Mouse (Mus musculus): ENCODE data around the gene Gpr157. TPM values are rescaled to one million over a fixed set of nuclear protein-coding genes. Genes with fewer than 3 reads are reported as not detected.

Gpr157 gene
- total RNA-seq, 1 experiment = 0.71 TPM

DNA sequence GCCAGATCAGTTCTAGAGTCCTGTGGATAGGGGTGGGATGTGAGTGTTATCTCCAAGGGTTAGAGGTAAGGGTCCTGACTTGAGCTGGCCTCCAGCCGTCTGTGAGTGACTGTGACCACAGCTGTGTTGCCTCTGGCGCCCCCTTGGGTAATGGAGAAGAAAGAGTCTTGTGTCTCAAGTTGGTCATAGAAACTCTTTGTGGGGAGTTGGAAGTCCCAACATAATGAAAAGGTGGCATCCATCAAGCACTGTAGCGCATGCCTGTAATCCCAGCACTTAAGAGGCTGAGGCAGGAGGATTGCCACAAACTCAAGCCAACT, 5.4 kb downstream of the Gpr157 start:
- TF ChIP-seq MAFK (IDR thresholded peaks at IDR 0.05; ENCODE audit: insufficient read depth, low read depth, low read length) = no peak
- TF ChIP-seq ZC3H11A (IDR thresholded peaks at IDR 0.05; ENCODE audit: borderline replicate concordance, low read depth, low read length) = no peak
- no peak for TF ChIP-seq ZNF384 (IDR thresholded peaks at IDR 0.05; ENCODE audit: low read depth, low read length)
- TF ChIP-seq HCFC1 (IDR thresholded peaks at IDR 0.05; ENCODE audit: borderline replicate concordance, insufficient read depth, low read length) = no peak
- TF ChIP-seq CHD2 (IDR thresholded peaks at IDR 0.05; ENCODE audit: low read depth, low read length) = no peak
- no peaks in the 10 kb centered on the region for H3K9me3 ChIP-seq (ENCODE audit: control insufficient read depth, insufficient read depth, low read depth, low read length)
- H3K9ac ChIP-seq (ENCODE audit: insufficient read depth, low read depth, low read length, poor library complexity, severe bottlenecking) = no peak overlapping the region
- in situ Hi-C loops (cut with MboI; ENCODE audit: low sequenced_read_pairs in 2 of 2, unreplicated experiment in 2 of 2) = no loop called here
- DNase-seq (ENCODE audit: low read depth, low spot score) = no peak
- peaks cover 0 to 16% of the 10 kb centered on the region in 2 experiments; a peak in 2 of 4 replicates for H3K4me1 ChIP-seq (ENCODE audit: control insufficient read depth in 2 of 2, insufficient read depth in 2 of 2, low read length in 2 of 2, poor library complexity in 1 of 2)
- no peak overlapping the region for H3K27ac ChIP-seq (ENCODE audit: insufficient read depth, low read depth, low read length, poor library complexity, severe bottlenecking)
- H3K36me3 ChIP-seq (ENCODE audit: control insufficient read depth, insufficient read depth, low read length, poor library complexity, severe bottlenecking) = no peaks in the 10 kb centered on the region
- no peak overlapping the region for H3K4me3 ChIP-seq (ENCODE audit: insufficient read depth in 1 of 2, low read depth in 1 of 2, low read length in 2 of 2, poor library complexity in 1 of 2, severe bottlenecking in 1 of 2)

DNA sequence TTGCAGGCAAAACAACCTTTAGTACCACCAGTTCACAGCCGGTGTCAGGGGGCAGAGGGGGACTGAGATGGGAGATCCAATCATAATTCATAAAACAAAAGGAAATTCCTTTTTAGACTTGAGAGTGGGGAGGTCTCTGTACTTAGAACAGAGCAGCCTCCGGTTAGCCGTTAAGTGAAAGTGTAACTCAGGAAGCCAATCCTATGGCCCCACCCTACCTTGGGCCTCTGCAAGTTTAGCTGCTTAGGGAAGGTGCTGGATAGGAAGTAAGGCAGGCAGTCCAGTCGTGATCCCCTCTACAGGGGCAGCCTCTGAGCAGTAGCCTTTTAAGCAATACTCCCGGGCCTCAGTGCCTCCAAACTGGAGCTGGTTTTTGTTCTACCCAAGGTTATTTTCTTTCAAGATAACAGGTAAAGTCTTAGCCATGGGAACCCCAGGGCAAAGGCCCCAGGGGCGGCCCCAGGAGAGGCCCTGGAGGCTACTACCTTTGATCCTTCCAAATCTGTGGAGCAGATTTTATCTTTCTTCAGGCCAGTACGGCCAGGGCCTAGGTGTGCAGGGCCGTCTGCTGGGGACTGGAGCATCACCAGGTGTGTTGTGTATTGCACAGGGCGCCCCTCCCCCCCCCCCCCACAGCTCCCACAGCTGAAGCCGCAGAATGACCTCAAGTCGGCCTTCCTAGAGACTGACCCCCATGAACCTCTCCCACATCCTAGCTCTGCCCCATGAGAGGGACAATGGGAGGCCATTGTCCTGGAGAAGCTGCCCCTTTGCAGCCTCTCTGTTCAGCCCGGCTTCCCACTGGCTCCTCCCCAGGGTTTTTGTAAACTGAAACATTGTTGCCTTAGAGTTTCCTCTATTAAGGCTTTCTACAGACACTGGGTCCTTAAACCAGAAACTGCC, 6.6 kb downstream of the Gpr157 start:
- H3K27ac ChIP-seq (ENCODE audit: insufficient read depth, low read depth, low read length, poor library complexity, severe bottlenecking) = no peak overlapping the region; the same call in 1 of the 2 replicates

DNA sequence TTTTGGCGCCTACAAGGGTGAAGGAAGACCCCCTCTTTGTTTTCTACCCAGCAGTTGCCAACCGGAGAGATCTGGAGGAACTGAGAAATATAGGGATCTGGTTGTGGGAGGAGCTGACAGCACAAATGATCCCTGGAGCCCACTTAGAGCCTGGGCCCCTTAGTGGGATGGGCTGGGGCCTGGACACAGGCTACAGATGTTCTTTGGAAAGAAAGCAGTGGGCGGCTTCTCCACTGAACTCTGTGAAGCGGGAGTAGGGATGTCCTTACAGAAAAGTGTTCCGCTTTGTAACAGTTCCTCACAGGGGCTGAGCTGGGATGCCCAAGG, 7.3 kb downstream of the Gpr157 start:
- H3K9ac ChIP-seq (ENCODE audit: insufficient read depth, low read depth, low read length, poor library complexity, severe bottlenecking) = no peak overlapping the region
- in situ Hi-C loops (cut with MboI; ENCODE audit: low sequenced_read_pairs in 2 of 2, unreplicated experiment in 2 of 2) = no loop called here
- peak overlapping the region; percentile 14; the same call in 1 of the 2 replicates for H3K27ac ChIP-seq (ENCODE audit: insufficient read depth, low read depth, low read length, poor library complexity, severe bottlenecking)
- no peak for DNase-seq (ENCODE audit: low read depth, low spot score)
- no peak overlapping the region for H3K4me3 ChIP-seq (ENCODE audit: insufficient read depth in 1 of 2, low read depth in 1 of 2, low read length in 2 of 2, poor library complexity in 1 of 2, severe bottlenecking in 1 of 2)
- no peaks in the 10 kb centered on the region for H3K9me3 ChIP-seq (ENCODE audit: control insufficient read depth, insufficient read depth, low read depth, low read length)
- no peaks in the 10 kb centered on the region for H3K36me3 ChIP-seq (ENCODE audit: control insufficient read depth, insufficient read depth, low read length, poor library complexity, severe bottlenecking)
- peaks cover 0 to 16% of the 10 kb centered on the region in 2 experiments; a peak in 2 of 4 replicates for H3K4me1 ChIP-seq (ENCODE audit: control insufficient read depth in 2 of 2, insufficient read depth in 2 of 2, low read length in 2 of 2, poor library complexity in 1 of 2)
- TF ChIP-seq HCFC1 (IDR thresholded peaks at IDR 0.05; ENCODE audit: borderline replicate concordance, insufficient read depth, low read length) (no peak), ZC3H11A (IDR thresholded peaks at IDR 0.05; ENCODE audit: borderline replicate concordance, low read depth, low read length) (no peak), ZNF384 (IDR thresholded peaks at IDR 0.05; ENCODE audit: low read depth, low read length) (no peak), MAFK (IDR thresholded peaks at IDR 0.05; ENCODE audit: insufficient read depth, low read depth, low read length) (no peak), CHD2 (IDR thresholded peaks at IDR 0.05; ENCODE audit: low read depth, low read length) (no peak)

More for the DNA sequence above, 6.6 kb downstream of the Gpr157 start:
- no peak for DNase-seq (ENCODE audit: low read depth, low spot score)
- peaks cover 0 to 16% of the 10 kb centered on the region in 2 experiments; a peak in 2 of 4 replicates for H3K4me1 ChIP-seq (ENCODE audit: control insufficient read depth in 2 of 2, insufficient read depth in 2 of 2, low read length in 2 of 2, poor library complexity in 1 of 2)
- H3K4me3 ChIP-seq (ENCODE audit: insufficient read depth in 1 of 2, low read depth in 1 of 2, low read length in 2 of 2, poor library complexity in 1 of 2, severe bottlenecking in 1 of 2) = no peak overlapping the region
- no peak overlapping the region for H3K9ac ChIP-seq (ENCODE audit: insufficient read depth, low read depth, low read length, poor library complexity, severe bottlenecking)
- no peaks in the 10 kb centered on the region for H3K9me3 ChIP-seq (ENCODE audit: control insufficient read depth, insufficient read depth, low read depth, low read length)
- in situ Hi-C loops (cut with MboI; ENCODE audit: low sequenced_read_pairs in 2 of 2, unreplicated experiment in 2 of 2) = no loop called here
- H3K36me3 ChIP-seq (ENCODE audit: control insufficient read depth, insufficient read depth, low read length, poor library complexity, severe bottlenecking) = no peaks in the 10 kb centered on the region
- no peak for TF ChIP-seq MAFK (IDR thresholded peaks at IDR 0.05; ENCODE audit: insufficient read depth, low read depth, low read length)
- no peak for TF ChIP-seq ZC3H11A (IDR thresholded peaks at IDR 0.05; ENCODE audit: borderline replicate concordance, low read depth, low read length)
- TF ChIP-seq ZNF384 (IDR thresholded peaks at IDR 0.05; ENCODE audit: low read depth, low read length) = no peak
- TF ChIP-seq CHD2 (IDR thresholded peaks at IDR 0.05; ENCODE audit: low read depth, low read length) = no peak
- TF ChIP-seq HCFC1 (IDR thresholded peaks at IDR 0.05; ENCODE audit: borderline replicate concordance, insufficient read depth, low read length) = no peak

DNA sequence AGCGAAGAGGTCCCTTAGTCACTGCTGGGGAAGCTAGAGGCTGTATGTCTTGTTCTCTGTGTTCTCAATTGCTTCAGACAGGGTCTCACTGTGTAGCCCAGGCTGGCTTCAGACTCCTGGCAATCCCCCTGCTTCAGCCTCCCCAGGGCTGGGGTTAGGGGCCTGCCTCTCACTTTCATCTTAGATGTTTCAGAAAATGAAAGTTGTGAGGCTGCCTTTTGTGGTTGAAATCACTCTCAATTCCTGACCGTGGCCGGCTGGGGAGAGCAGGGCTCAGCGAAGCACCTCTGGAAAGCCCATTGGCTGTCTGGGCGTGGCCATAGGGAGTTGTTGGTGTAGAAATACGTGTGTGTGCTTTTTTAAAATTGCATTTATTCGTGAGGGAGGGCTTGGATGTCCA, 9.1 kb downstream of the Gpr157 start:
- DNase-seq (ENCODE audit: low read depth, low spot score) = no peak
- Histone ChIP-seq H3K27ac (ENCODE audit: insufficient read depth, low read depth, low read length, poor library complexity, severe bottlenecking) (no peak overlapping the region), H3K9me3 (ENCODE audit: control insufficient read depth, insufficient read depth, low read depth, low read length) (no peaks in the 10 kb centered on the region), H3K4me3 (ENCODE audit: insufficient read depth in 1 of 2, low read depth in 1 of 2, low read length in 2 of 2, poor library complexity in 1 of 2, severe bottlenecking in 1 of 2) (no peak overlapping the region), H3K36me3 (ENCODE audit: control insufficient read depth, insufficient read depth, low read length, poor library complexity, severe bottlenecking) (no peaks in the 10 kb centered on the region), H3K4me1 (ENCODE audit: control insufficient read depth in 2 of 2, insufficient read depth in 2 of 2, low read length in 2 of 2, poor library complexity in 1 of 2) (peaks cover 0 to 16% of the 10 kb centered on the region in 2 experiments; a peak in 2 of 4 replicates), H3K9ac (ENCODE audit: insufficient read depth, low read depth, low read length, poor library complexity, severe bottlenecking) (no peak overlapping the region)
- TF ChIP-seq ZC3H11A (IDR thresholded peaks at IDR 0.05; ENCODE audit: borderline replicate concordance, low read depth, low read length) (no peak), HCFC1 (IDR thresholded peaks at IDR 0.05; ENCODE audit: borderline replicate concordance, insufficient read depth, low read length) (no peak), MAFK (IDR thresholded peaks at IDR 0.05; ENCODE audit: insufficient read depth, low read depth, low read length) (no peak), CHD2 (IDR thresholded peaks at IDR 0.05; ENCODE audit: low read depth, low read length) (no peak), ZNF384 (IDR thresholded peaks at IDR 0.05; ENCODE audit: low read depth, low read length) (no peak)
- in situ Hi-C loops (cut with MboI; ENCODE audit: low sequenced_read_pairs in 2 of 2, unreplicated experiment in 2 of 2) = no loop called here

All from ES-E14 (cell line).